Mouse (Mus musculus): ENCODE measurements around the gene Gm10842. TPM values are rescaled to one million over a fixed set of nuclear protein-coding genes. Genes with fewer than 3 reads are reported as not detected.
A peak's percentile ranks its signal among the peaks of the same experiment; 100 is the strongest.
"Not testable (repeated sequence)": the region's sequence is repeated elsewhere in the genome, so short reads cannot be mapped to it uniquely, and the experiment has no call there.

The Gm10842 gene
- total RNA-seq (2021) = not detected
- long read RNA-seq, experiment 1 = 0 reads
- long read RNA-seq, experiment 2 = 0 reads

GRCm38 (mm10) chr11:105146593-105146992 is at the start of gene Gm10842:
Gene Gm10842 (plus strand): TSS chr11:105146893.
- DNase-seq = no peak

GRCm38 (mm10) chr11:105112448-105112847 is 34.2 kb upstream of the Gm10842 start:
- not testable (repeated sequence) for DNase-seq

DNA sequence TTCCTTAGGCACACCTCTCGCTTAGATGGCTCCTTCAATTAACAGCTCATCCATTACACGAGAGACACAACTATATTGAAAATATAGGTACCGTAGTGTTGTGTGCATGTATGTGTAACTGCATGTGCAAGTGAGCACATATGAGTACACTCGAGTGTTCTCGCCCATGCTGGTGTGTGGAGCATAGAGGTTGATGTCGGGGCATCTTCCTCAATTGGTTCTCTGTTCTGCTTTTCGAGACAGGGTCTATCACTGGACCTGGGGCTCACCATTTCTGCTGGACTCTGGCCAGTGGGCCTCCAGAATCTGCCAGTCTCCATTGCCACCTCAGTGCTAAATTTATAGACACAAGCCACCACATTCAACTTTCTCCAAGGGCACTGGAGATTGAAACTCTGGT is 28.9 kb upstream of the Gm10842 start:
- DNase-seq = no peak

DNA sequence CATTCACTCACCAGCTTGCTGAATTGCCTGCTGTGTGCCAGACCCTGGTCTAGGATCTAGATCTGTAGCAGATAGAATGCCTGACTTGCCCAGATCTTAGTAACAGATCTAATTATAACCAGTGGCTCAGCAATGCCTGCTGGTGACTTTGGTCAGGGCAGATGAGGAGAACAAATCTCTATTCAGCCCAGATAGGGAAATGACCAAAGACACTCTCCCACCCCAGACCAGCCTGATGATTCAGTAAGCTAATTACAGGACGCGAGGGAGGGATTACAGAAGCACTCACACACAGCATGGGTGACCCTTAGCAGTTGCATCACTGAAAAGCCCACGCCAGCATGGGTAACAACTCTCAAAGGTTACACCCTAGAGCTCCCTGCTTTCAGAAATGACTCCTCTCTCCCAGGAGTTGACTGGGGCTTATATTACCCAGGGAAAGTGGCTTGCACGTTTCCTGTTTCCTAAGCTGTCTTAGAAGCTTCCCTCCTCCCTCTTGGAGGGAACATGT is 26.1 kb upstream of the Gm10842 start:
- no peak for DNase-seq

DNA sequence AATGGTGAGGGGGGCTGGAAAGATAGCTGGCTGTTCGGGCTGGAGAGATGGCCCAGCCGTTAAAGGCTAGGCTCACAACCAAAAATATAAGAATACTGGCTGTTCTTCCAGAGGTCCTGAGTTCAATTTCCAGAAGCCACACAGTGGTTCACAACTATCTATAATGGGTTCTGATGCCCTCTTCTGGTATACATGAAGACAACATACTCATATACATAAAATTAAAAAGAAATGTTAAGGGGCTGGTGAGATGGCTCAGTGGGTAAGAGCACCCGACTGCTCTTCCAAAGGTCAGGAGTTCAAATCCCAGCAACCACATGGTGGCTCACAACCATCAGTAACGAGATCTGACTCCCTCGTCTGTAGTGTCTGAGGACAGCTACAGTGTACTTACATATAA is 24.9 kb upstream of the Gm10842 start:
- DNase-seq = not testable (repeated sequence)

- peak; percentile 52 to 69 for DNase-seq
Measured at GRCm38 (mm10) chr11:105123986-105124385, 22.7 kb upstream of the Gm10842 start.

GRCm38 (mm10) chr11:105125735-105126519 is 20.8 kb upstream of the Gm10842 start, which contains the start of gene Mettl2:
Gene Mettl2 (plus strand): TSS chr11:105126425.
- peak; percentile 89 to 90 for DNase-seq

DNA sequence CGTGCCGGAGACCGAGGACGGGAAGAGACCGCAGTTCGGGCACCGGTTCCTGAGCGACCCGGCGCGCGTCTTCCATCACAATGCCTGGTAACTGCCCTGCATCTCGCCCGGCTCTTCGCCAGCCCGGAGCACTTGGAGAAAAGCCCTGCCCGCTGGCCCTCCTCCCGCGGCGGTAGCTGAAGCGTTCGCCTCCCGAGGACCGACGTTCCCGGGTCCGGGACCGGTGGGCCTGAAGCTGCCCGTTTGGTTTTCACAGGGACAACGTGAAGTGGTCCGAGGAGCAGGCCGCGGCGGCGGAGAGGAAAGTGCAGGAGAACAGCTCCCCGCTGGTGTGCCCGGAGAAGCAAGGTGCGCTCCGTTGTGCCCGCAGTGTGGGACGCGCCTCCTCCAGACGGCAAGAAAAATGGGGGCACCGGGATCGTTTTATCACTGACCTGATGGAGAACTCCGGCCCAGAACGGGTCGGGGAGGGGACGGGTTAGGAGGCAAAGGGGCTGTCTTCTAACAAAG is 20.1 kb upstream of the Gm10842 start:
- no peak for DNase-seq

DNA sequence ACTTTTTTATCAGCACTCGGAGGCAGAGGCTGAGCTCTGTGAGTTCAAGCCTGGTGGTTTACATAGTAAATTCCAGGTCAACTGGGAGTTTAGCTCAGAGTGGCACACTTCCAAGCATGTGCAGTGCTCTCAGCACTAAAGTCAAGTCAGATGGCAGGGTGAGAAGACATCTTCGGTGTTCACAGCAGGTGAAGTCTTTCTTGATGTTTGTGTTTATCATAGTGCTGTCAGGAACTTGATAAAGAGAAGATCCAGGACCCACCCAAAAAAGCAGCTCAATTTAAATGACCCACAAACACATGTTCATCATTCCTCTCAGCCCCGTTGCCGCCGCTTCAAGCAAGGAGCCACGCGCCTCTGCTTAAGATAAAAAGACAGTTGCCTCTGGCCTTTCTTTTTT is 11.0 kb upstream of the Gm10842 start:
- no peak for DNase-seq

- not testable (repeated sequence) for DNase-seq
Measured at GRCm38 (mm10) chr11:105137255-105137654, 9.4 kb upstream of the Gm10842 start.

- not testable (repeated sequence) for DNase-seq
Measured at GRCm38 (mm10) chr11:105140512-105140911, 6.2 kb upstream of the Gm10842 start.

- DNase-seq = no peak
Measured at GRCm38 (mm10) chr11:105141115-105141514, 5.6 kb upstream of the Gm10842 start.

DNA sequence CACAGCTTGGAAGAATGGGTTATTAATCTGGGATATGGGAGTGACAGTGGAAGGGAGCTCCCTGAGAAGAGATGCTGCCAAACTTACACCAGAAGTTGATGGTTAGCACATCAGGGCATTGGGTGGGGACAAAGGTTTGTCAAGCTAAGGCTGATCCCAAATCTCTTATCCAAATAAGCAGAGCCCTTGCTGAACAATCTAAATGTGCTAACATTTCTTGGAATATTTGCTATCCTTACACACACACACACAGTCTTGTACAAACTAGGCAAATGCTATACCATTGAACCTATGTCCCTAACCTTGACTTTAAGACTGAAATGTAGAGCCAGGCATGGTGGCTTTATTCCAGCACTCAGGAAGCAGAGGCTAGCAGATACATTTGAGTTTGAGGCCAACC is 3.1 kb upstream of the Gm10842 start:
- DNase-seq = no peak

GRCm38 (mm10) chr11:105144084-105144483 is 2.6 kb upstream of the Gm10842 start:
- no peak for DNase-seq

- no peak for DNase-seq
Measured at GRCm38 (mm10) chr11:105144508-105145210, 2.0 kb upstream of the Gm10842 start.

DNA sequence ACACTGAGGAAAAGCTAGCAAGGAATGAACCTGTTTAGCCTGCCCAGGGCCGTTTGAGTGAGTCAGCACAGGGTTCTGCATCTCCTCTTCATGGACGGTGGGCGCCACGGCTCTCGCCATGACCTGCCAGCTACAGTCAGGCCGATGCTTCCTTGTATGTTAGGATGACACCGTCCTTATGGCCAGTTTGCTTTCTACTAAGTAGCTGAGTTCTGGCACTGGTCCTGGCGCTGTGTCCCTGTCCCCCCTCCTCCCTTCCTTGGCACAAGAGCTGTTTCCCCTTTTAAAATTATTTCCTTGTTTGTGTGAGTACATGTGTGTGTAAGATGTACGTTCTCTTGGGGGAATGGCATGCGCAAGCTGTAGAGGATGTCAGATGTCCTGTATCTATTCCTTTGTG is 1.5 kb upstream of the Gm10842 start:
- DNase-seq = no peak

- no peak for DNase-seq
Measured at GRCm38 (mm10) chr11:105149353-105149752, 2.7 kb downstream of the Gm10842 start.

DNA sequence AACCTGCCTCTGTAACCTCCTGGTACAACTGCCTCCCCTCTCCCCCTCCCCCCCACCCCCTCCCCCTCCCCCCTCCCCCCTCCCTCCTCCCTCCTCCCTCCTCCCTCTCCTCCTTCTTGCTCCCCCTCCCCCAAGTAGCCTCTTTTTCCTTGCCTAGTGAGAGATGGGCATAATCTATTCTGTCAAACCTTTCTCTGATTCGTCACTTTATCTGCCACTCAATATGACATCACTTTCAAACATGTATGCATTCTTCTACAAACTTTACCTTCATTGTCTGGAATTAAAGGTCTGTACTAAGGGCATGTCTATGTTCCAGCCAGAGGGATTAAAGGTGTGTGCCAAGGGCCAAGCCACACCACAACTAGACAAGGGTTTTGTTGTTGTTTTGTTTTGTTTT is 3.1 kb downstream of the Gm10842 start:
- DNase-seq = no peak

DNA sequence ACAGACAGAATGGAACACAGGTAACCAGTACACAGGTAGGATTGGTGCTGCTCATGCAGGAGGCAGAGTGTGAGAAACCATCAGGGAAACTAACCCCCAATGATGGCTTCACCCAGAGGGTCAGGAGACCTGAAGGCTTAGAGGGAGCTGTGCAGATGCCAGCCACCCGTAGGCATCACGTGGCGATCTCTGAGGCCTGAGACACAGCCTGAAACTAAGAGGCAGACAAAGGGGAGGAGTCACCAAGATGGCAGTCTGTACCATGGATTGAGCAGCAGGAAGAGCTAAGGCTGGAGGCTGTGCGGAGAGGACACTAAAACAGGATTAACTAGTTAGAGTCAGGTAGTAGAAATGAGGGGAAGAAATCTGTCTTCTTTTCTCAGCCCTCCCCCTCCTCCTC is 4.0 kb downstream of the Gm10842 start:
- DNase-seq = no peak

- DNase-seq = no peak
Measured at GRCm38 (mm10) chr11:105151226-105152016, 4.7 kb downstream of the Gm10842 start.

GRCm38 (mm10) chr11:105152017-105152300 is 5.3 kb downstream of the Gm10842 start:
- DNase-seq = no peak

GRCm38 (mm10) chr11:105152357-105152899 is 5.7 kb downstream of the Gm10842 start:
- no peak for DNase-seq
